Mouse (Mus musculus): ENCODE data around the gene Hyal3.

- TF ChIP-seq CTCF (conservative IDR thresholded peaks at IDR 0.05; ENCODE audit: insufficient read depth, insufficient read length, low read depth, low read length) (no peak), POLR2A (IDR thresholded peaks at IDR 0.05; ENCODE audit: low read depth, low read length) (no peak)
Observed at GRCm38 (mm10) chr9:107619546-107619879, 38.9 kb downstream of the Hyal3 start.

All from kidney, adult 2 months (tissue).